Mouse (Mus musculus) hindbrain, embryonic 14.5 days (tissue): ENCODE data around the gene Btrc. TPM values are rescaled to one million over a fixed set of nuclear protein-coding genes. Genes with fewer than 3 reads are reported as not detected.
A peak's percentile ranks its signal among the peaks of the same experiment; 100 is the strongest.

Experiments
- ATAC-seq: fragments of 200-750 bp; cut with Nextera tagmentation; 2 replicates; pipeline ENCODE4 v1.8.0; 2017; ENCODE audit warnings: moderate number of reproducible peaks, mild to moderate bottlenecking, moderate TSS enrichment, moderate library complexity; ENCODE audit not compliant: low FRiP score
- DNase-seq: peaks from one replicate; pipeline ENCODE4 v3.0.0-alpha.2; 2015; ENCODE audit warnings: low spot score
- H3K27ac ChIP-seq: fragments of 300-500 bp; sonication (generic); 2 replicates; pipeline ENCODE4 v1.5.1; 2014; ENCODE audit warnings: mild to moderate bottlenecking, moderate library complexity
- H3K27me3 ChIP-seq: fragments of 300-500 bp; sonication (generic); 2 replicates; pipeline ENCODE4 v1.6.1; 2014; ENCODE audit warnings: mild to moderate bottlenecking, low read length, mixed read lengths; ENCODE audit not compliant: control insufficient read depth, insufficient read depth
- H3K36me3 ChIP-seq: fragments of 300-500 bp; sonication (generic); replicated peaks from 2 replicates; pipeline ENCODE4 v1.6.1; 2014; ENCODE audit not compliant: control insufficient read depth, insufficient read depth
- H3K4me1 ChIP-seq: fragments of 300-500 bp; sonication (generic); replicated peaks from 2 replicates; pipeline ENCODE4 v1.6.1; 2014; ENCODE audit warnings: antibody characterized with exemption, low read length, mixed read lengths; ENCODE audit not compliant: control insufficient read depth, insufficient read depth
- H3K4me2 ChIP-seq: fragments of 300-500 bp; sonication (generic); replicated peaks from 2 replicates; pipeline ENCODE4 v1.6.1; 2014; ENCODE audit warnings: mild to moderate bottlenecking, moderate library complexity
- H3K4me3 ChIP-seq: fragments of 300-500 bp; sonication (generic); replicated peaks from 2 replicates; pipeline ENCODE4 v1.5.1; 2014; ENCODE audit warnings: mild to moderate bottlenecking, low read length
- H3K9ac ChIP-seq: fragments of 300-500 bp; sonication (generic); 2 replicates; pipeline ENCODE4 v1.6.1; 2014
- H3K9me3 ChIP-seq: fragments of 300-500 bp; sonication (generic); 2 replicates; pipeline ENCODE4 v1.6.1; 2016; ENCODE audit warnings: low read length; ENCODE audit not compliant: control insufficient read depth
- WGBS: fragments of 180-500 bp; shearing (Covaris S2); extraction: QIAGEN DNeasy Blood & Tissue Kit; methylation state at CpG from one replicate; pipeline ENCODE4 v1.1.7; 2014; 5-methylcytosine and 5-hydroxymethylcytosine counted together
- polyA plus RNA-seq: library from polyadenylated mRNA; unstranded; fragments of >200 nt; fragmentation: Nextera tagmentation; extraction: Ambion mirVana; gene quantifications from 2 replicates; pipeline ENCODE4 v1.2.1, GENCODE M21; 2014

The Btrc gene
- 74.3 TPM in 2 replicates for polyA plus RNA-seq

DNA sequence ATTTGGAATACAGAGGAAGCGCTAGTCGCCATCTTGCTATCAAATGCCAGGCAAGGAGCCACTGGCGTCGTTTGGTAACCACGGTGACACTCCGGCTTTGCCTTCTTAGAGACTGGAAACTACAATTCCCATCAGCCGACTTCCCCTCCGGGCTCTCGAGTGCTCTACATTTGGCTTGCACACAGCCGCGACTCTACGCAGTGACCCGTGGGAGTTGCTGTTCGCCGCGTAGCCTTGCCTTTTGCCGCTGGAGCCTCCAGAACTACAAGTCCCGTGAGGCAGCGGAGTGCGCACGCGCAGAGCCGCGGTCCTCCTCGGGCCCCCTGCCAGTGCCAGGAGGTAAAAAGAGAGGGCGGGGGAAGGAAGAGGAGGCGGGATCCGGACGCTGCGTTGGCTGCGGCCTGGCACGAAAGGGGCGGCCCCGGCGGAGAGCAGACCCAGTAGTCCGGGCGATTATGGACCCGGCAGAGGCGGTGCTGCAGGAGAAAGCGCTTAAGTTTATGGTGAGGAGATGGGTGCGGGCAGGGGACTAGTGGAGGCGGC is at the start of gene Btrc:
Gene Btrc (plus strand): TSS at position 351 of the 543 bp plus-strand sequence.
- Histone ChIP-seq H3K9me3 (no peaks in the 10 kb centered on the region), H3K27ac (peak within 1 kb of the TSS; percentile 94), H3K4me1 (peaks cover 10% of the 10 kb centered on the region), H3K27me3 (no peaks in the 10 kb centered on the region), H3K4me2 (peak within 1 kb of the TSS; percentile 63), H3K9ac (peak within 1 kb of the TSS; percentile 70), H3K36me3 (peaks cover 7% of the 10 kb centered on the region; the same call in 1 of the 2 replicates), H3K4me3 (peak within 1 kb of the TSS; percentile 64)
- peak; percentile 100 for DNase-seq
- under 1% methylated on average over 40 of the region's 42 CpGs for WGBS
- peak; percentile 99 for ATAC-seq

DNA sequence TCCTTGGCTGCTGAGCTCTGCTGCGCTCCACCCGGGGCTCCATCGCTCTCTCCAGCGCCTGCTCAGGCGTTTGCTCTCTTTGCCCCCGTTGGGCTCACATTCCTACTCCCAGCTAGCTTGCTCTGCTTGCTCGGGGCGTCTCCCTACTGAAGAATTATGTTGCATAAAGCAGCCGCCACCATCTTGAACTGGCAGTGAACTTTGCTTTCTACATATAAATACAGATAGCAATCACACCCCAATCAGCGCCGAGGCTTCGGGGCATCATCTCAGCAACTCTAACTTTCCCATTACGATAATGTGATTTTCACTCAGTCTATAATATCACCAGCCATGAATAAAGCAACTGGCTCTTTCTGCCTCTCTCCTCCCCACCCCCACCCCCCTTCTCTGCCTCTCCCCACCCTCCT is 46.1 kb upstream of the Btrc start:
- ATAC-seq: peak; percentile 66
- H3K9me3 ChIP-seq: no peaks in the 10 kb centered on the region
- peak; percentile 55 for DNase-seq
- no peak overlapping the region for H3K4me3 ChIP-seq
- no peaks in the 10 kb centered on the region for H3K27me3 ChIP-seq
- no peak overlapping the region for H3K9ac ChIP-seq
- H3K27ac ChIP-seq: peak overlapping the region; percentile 48
- 30% methylated on average over 13 of the region's 13 CpGs for WGBS
- H3K4me1 ChIP-seq: peaks cover 19% of the 10 kb centered on the region
- no peaks in the 10 kb centered on the region for H3K36me3 ChIP-seq
- no peak overlapping the region for H3K4me2 ChIP-seq

- Histone ChIP-seq H3K4me1 (peaks cover 12% of the 10 kb centered on the region), H3K4me2 (no peak overlapping the region), H3K4me3 (no peak overlapping the region), H3K27me3 (no peaks in the 10 kb centered on the region), H3K36me3 (no peaks in the 10 kb centered on the region), H3K9me3 (no peaks in the 10 kb centered on the region), H3K9ac (no peak overlapping the region), H3K27ac (no peak overlapping the region)
- ATAC-seq (no peak), DNase-seq (no peak)
- 86% methylated on average over 5 of the region's 5 CpGs for WGBS
Observed at GRCm38 (mm10) chr19:45321062-45321461, 42.5 kb upstream of the Btrc start.

DNA sequence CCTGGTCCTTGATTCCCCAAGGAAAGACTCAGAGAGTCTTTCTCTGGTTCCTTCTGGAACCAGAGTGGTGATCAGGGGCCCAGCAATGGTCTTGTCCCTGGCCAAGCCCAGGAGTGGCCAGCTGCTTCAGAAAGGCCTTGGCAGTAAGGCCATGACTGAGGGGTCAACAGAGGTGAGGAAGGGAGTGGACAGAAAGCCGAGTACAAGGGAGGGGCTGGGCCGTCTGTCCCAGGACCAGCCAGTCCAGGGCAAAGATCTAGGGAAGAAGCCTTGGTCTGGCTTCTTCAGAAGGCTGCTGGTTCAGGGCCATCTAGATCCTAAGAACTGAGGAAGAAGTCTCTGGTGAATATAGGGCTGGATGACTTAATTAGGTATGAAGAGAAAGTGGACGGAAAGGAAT is 34.5 kb upstream of the Btrc start:
- peaks cover 10% of the 10 kb centered on the region; the same call in 1 of the 2 replicates for H3K4me1 ChIP-seq
- H3K9me3 ChIP-seq: no peaks in the 10 kb centered on the region
- ATAC-seq (no peak), DNase-seq (no peak)
- H3K27me3 ChIP-seq: no peaks in the 10 kb centered on the region
- H3K4me2 ChIP-seq: no peak overlapping the region
- WGBS: 32% methylated on average over 3 of the region's 3 CpGs
- H3K9ac ChIP-seq: no peak overlapping the region
- peak overlapping the region; percentile 60 for H3K27ac ChIP-seq
- H3K36me3 ChIP-seq: no peaks in the 10 kb centered on the region
- H3K4me3 ChIP-seq: no peak overlapping the region

- Histone ChIP-seq H3K9ac (peak overlapping the region; percentile 17; the same call in 1 of the 2 replicates), H3K27ac (peak overlapping the region; percentile 60)
- 5% methylated on average over 24 of the region's 24 CpGs for WGBS
Observed at GRCm38 (mm10) chr19:45329748-45330298, 33.7 kb upstream of the Btrc start.

GRCm38 (mm10) chr19:45336718-45337117 is 26.8 kb upstream of the Btrc start:
- no peaks in the 10 kb centered on the region for H3K27me3 ChIP-seq
- H3K4me2 ChIP-seq: no peak overlapping the region
- H3K9ac ChIP-seq: no peak overlapping the region
- ATAC-seq: no peak
- H3K27ac ChIP-seq: peak overlapping the region; percentile 75
- H3K4me3 ChIP-seq: no peak overlapping the region
- WGBS: 72% methylated on average over 6 of the region's 6 CpGs
- no peak for DNase-seq
- H3K4me1 ChIP-seq: peaks cover 8% of the 10 kb centered on the region; the same call in 1 of the 2 replicates
- H3K9me3 ChIP-seq: no peaks in the 10 kb centered on the region
- no peaks in the 10 kb centered on the region for H3K36me3 ChIP-seq

More at GRCm38 (mm10) chr19:45329748-45330298, 33.7 kb upstream of the Btrc start:
- ATAC-seq (peak; percentile 43; the same call in 1 of the 2 replicates), DNase-seq (peak; percentile 57)
- no peaks in the 10 kb centered on the region for H3K27me3 ChIP-seq
- no peaks in the 10 kb centered on the region for H3K36me3 ChIP-seq
- H3K4me1 ChIP-seq: peaks cover 10% of the 10 kb centered on the region; the same call in 1 of the 2 replicates
- H3K4me2 ChIP-seq: peak overlapping the region; percentile 31
- H3K9me3 ChIP-seq: no peaks in the 10 kb centered on the region
- H3K4me3 ChIP-seq: no peak overlapping the region

GRCm38 (mm10) chr19:45338182-45338581 is 25.4 kb upstream of the Btrc start:
- WGBS: 14% methylated on average over 10 of the region's 10 CpGs
- H3K27me3 ChIP-seq: no peaks in the 10 kb centered on the region
- no peak overlapping the region for H3K4me3 ChIP-seq
- peak overlapping the region; percentile 3; the same call in 1 of the 2 replicates for H3K9ac ChIP-seq
- peak; percentile 55; the same call in 1 of the 2 replicates for ATAC-seq
- H3K27ac ChIP-seq: peak overlapping the region; percentile 75
- peaks cover 8% of the 10 kb centered on the region; the same call in 1 of the 2 replicates for H3K4me1 ChIP-seq
- peak; percentile 49 for DNase-seq
- H3K9me3 ChIP-seq: no peaks in the 10 kb centered on the region
- H3K36me3 ChIP-seq: no peaks in the 10 kb centered on the region
- H3K4me2 ChIP-seq: peak overlapping the region; percentile 2

- WGBS: 69% methylated on average over 5 of the region's 5 CpGs
- ATAC-seq (no peak), DNase-seq (no peak)
Observed at GRCm38 (mm10) chr19:45343941-45344340, 19.6 kb upstream of the Btrc start.

DNA sequence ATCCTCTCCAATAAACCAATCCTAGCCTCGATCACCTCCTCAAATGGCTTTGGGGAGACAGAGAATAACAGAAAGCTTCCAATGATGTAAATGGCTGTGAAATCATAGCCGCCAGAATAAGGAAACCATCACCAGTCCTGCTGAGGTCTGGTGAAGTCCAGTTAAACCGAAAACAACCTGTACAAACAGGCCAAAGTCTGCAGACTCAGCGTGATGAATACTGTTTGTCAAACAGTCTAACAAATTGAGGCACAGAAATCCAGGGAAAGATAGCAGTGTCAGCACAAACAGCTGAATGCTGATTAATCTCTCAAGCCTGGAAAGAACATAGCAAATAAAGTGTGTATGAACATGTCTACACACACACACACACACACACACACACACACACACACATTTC is 15.3 kb upstream of the Btrc start:
- Histone ChIP-seq H3K4me3 (no peak overlapping the region), H3K4me1 (no peaks in the 10 kb centered on the region), H3K9me3 (no peaks in the 10 kb centered on the region), H3K36me3 (no peaks in the 10 kb centered on the region), H3K4me2 (no peak overlapping the region), H3K27ac (no peak overlapping the region), H3K27me3 (no peaks in the 10 kb centered on the region), H3K9ac (no peak overlapping the region)
- WGBS: 59% methylated on average over 4 of the region's 4 CpGs
- DNase-seq (no peak), ATAC-seq (no peak)

More at GRCm38 (mm10) chr19:45343941-45344340, 19.6 kb upstream of the Btrc start:
- H3K27me3 ChIP-seq: no peaks in the 10 kb centered on the region
- no peak overlapping the region for H3K4me3 ChIP-seq
- H3K4me2 ChIP-seq: no peak overlapping the region
- no peak overlapping the region for H3K27ac ChIP-seq
- H3K9ac ChIP-seq: no peak overlapping the region
- H3K4me1 ChIP-seq: no peaks in the 10 kb centered on the region
- H3K9me3 ChIP-seq: no peaks in the 10 kb centered on the region
- H3K36me3 ChIP-seq: no peaks in the 10 kb centered on the region
